Mouse (Mus musculus): Measurements from ENCODE around the gene Snx9. TPM values are rescaled to one million over a fixed set of nuclear protein-coding genes. Genes with fewer than 3 reads are reported as not detected.

Snx9 gene
- total RNA-seq, 4 experiments from 2014 or later: 14.5 to 16.2 (median 15.0) TPM

- no peak for DNase-seq (ENCODE audit: low spot score in 2 of 2)
Measured at GRCm38 (mm10) chr17:5806823-5807222, 34.3 kb upstream of the Snx9 start.

GRCm38 (mm10) chr17:5807847-5808386 is 33.2 kb upstream of the Snx9 start:
- DNase-seq (ENCODE audit: low spot score in 2 of 2): no peak

- no peak for DNase-seq (ENCODE audit: low spot score in 2 of 2)
Measured at GRCm38 (mm10) chr17:5813863-5814640, 27.1 kb upstream of the Snx9 start.

- DNase-seq (ENCODE audit: low spot score in 2 of 2): no peak
Measured at GRCm38 (mm10) chr17:5814641-5814920, 26.5 kb upstream of the Snx9 start.

- no peak for DNase-seq (ENCODE audit: low spot score in 2 of 2)
Measured at GRCm38 (mm10) chr17:5817871-5818270, 23.3 kb upstream of the Snx9 start.

- no peak for DNase-seq (ENCODE audit: low spot score in 2 of 2)
Measured at GRCm38 (mm10) chr17:5819105-5819504, 22.0 kb upstream of the Snx9 start.

GRCm38 (mm10) chr17:5819799-5820201 is 21.3 kb upstream of the Snx9 start:
- DNase-seq (ENCODE audit: low spot score in 2 of 2): no peak

- peak in 1 of 2 experiments; percentile 33 for DNase-seq (ENCODE audit: low spot score in 2 of 2)
Measured at GRCm38 (mm10) chr17:5822541-5822940, 18.6 kb upstream of the Snx9 start.

GRCm38 (mm10) chr17:5823032-5823431 is 18.1 kb upstream of the Snx9 start:
- DNase-seq (ENCODE audit: low spot score in 2 of 2): no peak

- DNase-seq (ENCODE audit: low spot score in 2 of 2): no peak
Measured at GRCm38 (mm10) chr17:5827836-5828582, 13.1 kb upstream of the Snx9 start.

GRCm38 (mm10) chr17:5828583-5828836 is 12.6 kb upstream of the Snx9 start:
- no peak for DNase-seq (ENCODE audit: low spot score in 2 of 2)

- no peak for DNase-seq (ENCODE audit: low spot score in 2 of 2)
Measured at GRCm38 (mm10) chr17:5828944-5829343, 12.2 kb upstream of the Snx9 start.

- DNase-seq (ENCODE audit: low spot score in 2 of 2): no peak
Measured at GRCm38 (mm10) chr17:5829930-5830329, 11.2 kb upstream of the Snx9 start.

- DNase-seq (ENCODE audit: low spot score in 2 of 2): no peak
Measured at GRCm38 (mm10) chr17:5830382-5830781, 10.7 kb upstream of the Snx9 start.

- DNase-seq (ENCODE audit: low spot score in 2 of 2): no peak
Measured at GRCm38 (mm10) chr17:5830832-5831231, 10.3 kb upstream of the Snx9 start.

GRCm38 (mm10) chr17:5831257-5831806 is 9.8 kb upstream of the Snx9 start:
- no peak for DNase-seq (ENCODE audit: low spot score in 2 of 2)

- no peak for DNase-seq (ENCODE audit: low spot score in 2 of 2)
Measured at GRCm38 (mm10) chr17:5834166-5834565, 7.0 kb upstream of the Snx9 start.

- no peak for DNase-seq (ENCODE audit: low spot score in 2 of 2)
Measured at GRCm38 (mm10) chr17:5834798-5835328, 6.3 kb upstream of the Snx9 start.

- no peak for DNase-seq (ENCODE audit: low spot score in 2 of 2)
Measured at GRCm38 (mm10) chr17:5839549-5840240, 1.4 kb upstream of the Snx9 start.

- DNase-seq (ENCODE audit: low spot score in 2 of 2): peak in 1 of 2 experiments; percentile 13
Measured at GRCm38 (mm10) chr17:5840550-5841127, 490 bp upstream of the Snx9 start.

GRCm38 (mm10) chr17:5841943-5842273 is 779 bp downstream of the Snx9 start:
- no peak for DNase-seq (ENCODE audit: low spot score in 2 of 2)

Measured in left cerebral cortex, adult 8-10 months (tissue).